Mouse (Mus musculus) adrenal gland, postnatal 10 days (tissue): ENCODE measurements around the gene Zmynd19. TPM values are rescaled to one million over a fixed set of nuclear protein-coding genes. Genes with fewer than 3 reads are reported as not detected.

Experiments used
- DNase-seq: peaks from one replicate; pipeline ENCODE4 v3.0.0; 2021; ENCODE audit warnings: mixed read lengths
- long read RNA-seq, 2 experiments: library from polyadenylated mRNA; stranded (forward); transcript quantifications; one replicate each; pipeline ENCODE4 v2.0.0; 2021
- total RNA-seq, 2 experiments: library from RNA; stranded (reverse); gene quantifications; 2 replicates each; pipeline ENCODE4 v1.2.3; 2021

The Zmynd19 gene
- 10 to 100 TPM; 24.6 to 28.0 TPM for total RNA-seq
- long read RNA-seq, experiment 1, transcript Zmynd19-201 (6 exons, 3,903 nt) = major isoform, 23 of 27 reads
- long read RNA-seq, experiment 1, partial matches to known transcripts = 4 of 27 reads
- long read RNA-seq, experiment 1, other reads (novel, unspliced or antisense) = 0 of 27 reads
- long read RNA-seq, experiment 2, transcript Zmynd19-201 (6 exons, 3,903 nt) = major isoform, 5 of 12 reads
- long read RNA-seq, experiment 2, partial matches to known transcripts = 2 of 12 reads
- long read RNA-seq, experiment 2, other reads (novel, unspliced or antisense) = 5 of 12 reads

GRCm38 (mm10) chr2:24949421-24950188 is at the start of gene Zmynd19:
Gene Zmynd19, plus strand, starts transcription at chr2:24949792.
- DNase-seq = peak; percentile 100

- DNase-seq = no peak
These were observed 48.5 kb upstream of the Zmynd19 start for GRCm38 (mm10) chr2:24901055-24901454.

DNA sequence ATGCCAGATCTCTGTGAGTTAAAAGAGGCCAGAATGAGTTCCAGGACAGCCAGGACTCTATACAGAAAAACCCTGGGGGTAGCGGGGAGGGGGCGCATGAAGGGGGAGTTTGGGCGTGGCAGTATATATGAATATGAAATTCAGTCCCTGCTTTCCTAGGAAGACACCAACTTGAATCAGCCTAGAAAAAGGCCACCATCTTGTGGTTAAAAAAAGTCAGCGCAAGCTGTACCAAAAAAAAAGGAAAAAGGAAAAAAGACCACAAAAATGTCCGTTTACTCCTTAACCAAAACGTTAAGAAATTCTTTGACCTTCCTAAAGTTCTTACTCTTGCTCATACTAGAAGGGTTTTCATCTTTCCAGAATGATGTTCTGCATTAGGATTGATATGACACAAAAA is 46.6 kb upstream of the Zmynd19 start:
- DNase-seq = no peak

DNA sequence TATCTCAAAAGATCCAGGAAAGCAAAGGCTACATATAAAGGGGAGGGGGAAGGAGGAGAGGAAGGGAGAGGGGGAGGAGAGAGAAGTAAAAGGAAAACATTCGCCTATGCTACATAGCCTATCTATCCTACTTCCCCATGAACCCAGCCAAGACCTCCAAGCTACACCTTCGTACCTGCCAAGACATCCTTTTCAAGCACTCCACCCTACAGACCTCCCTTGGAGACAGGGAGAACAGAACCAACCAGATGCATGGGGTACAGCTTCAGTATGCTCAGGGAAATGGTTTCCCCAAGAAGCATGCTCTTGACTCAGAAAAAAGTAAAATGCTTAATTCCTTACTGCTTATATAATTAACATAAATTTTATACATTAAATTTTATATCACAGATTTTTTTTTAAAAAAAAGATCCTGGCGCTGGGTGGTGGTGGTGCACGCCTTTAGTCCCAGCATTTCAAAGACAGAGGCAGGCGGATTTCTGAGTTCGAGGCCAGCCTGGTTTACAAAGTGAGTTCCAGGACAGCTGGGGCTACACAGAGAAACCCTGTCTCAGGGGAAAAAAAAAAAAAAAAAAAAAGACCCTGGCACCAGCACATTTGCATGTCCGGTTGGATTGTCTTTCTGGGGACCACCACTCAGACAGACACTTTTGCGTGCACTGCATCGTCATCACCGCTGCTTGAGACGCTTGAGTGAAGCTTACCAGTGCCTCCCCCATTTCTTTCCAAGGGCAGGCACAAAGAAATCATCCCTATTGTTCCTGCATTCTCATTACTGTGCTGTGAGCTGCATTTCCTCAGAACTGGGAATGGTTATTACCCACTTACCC is 44.6 kb upstream of the Zmynd19 start:
- DNase-seq = no peak

DNA sequence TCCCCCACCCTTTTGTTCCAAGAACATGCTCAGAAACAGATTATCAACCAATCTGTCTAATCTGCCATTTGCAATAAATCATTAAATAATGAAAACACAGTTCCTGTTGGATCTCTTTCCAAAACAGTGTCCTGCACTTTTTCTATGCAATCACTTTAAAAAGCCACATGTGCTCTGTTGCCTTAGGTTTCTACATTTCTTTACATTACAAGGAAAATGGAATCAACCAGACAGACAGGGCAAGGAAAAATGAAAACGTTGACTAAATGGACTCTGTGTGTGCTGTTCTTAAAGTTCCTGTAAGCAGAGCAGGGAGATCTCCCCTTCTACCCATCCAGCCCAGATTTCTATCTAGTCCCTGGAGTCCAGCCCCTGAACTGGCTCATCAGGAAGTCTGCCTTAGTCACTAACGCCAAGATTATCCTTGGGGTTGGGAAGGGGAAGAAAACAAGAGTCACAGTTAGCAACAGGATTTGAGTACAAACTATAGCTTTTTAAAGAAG is 43.9 kb upstream of the Zmynd19 start:
- no peak for DNase-seq

DNA sequence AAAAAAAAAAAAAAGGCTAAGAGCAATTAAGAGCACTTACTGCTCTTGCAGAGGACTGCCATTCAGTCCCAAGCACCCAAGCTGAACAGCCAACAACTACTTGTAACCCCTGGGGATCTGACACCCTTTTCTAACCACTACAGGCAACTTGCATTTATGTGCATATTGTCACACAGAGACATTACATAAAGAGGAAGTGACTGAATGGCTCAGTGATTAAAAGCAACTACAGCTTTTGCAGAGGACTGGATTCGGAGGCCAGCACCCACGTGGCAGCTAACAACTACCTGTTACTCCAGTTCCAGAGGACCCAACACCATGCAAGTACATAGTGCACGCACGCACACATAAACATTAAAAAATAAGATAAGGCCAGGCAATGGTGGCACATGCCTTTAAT is 39.1 kb upstream of the Zmynd19 start:
- no peak for DNase-seq

DNA sequence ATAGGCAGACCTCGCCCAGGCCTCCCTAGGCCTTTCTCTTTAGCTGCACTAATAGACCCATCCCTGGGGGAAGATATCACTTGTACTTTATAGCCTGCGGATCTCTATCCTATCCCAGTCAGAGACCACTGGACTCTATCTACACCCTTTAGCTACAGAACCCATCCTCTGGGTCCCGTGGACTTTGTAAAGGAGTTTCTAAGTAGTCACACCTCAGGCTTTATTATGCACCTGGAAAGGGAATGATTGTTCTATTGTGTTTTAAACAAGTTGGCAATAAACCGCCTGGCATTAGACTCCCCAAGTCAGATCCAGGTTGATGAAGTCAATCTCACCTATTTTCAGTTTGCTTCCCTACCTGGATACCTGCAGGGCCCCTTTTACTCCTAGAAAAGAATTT is 37.4 kb upstream of the Zmynd19 start:
- no peak for DNase-seq

- DNase-seq = no peak
These were observed 37.0 kb upstream of the Zmynd19 start for GRCm38 (mm10) chr2:24912589-24912988.

DNA sequence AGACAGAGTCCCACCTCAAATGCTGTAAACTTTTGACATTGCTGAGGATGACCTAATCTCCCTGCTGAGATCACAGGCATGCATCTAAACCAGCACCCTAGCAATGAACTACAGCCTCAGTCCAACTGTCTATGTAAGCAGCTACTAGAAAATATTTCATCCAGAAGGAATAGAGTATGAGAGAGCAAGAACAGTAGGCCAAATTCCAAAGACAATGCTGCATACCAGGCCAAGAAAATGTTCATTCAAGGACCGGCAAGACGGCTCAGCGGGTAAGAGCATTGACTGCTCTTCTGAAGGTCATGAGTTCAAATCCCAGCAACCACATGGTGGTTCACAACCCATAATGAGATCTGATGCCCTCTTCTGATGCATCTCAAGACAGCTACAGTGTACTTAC is 34.8 kb upstream of the Zmynd19 start:
- no peak for DNase-seq

- DNase-seq = peak; percentile 97
These were observed 30.4 kb upstream of the Zmynd19 start, which contains the start of gene Ehmt1 for GRCm38 (mm10) chr2:24918930-24919838. Gene Ehmt1, minus strand, starts transcription at chr2:24919614.

DNA sequence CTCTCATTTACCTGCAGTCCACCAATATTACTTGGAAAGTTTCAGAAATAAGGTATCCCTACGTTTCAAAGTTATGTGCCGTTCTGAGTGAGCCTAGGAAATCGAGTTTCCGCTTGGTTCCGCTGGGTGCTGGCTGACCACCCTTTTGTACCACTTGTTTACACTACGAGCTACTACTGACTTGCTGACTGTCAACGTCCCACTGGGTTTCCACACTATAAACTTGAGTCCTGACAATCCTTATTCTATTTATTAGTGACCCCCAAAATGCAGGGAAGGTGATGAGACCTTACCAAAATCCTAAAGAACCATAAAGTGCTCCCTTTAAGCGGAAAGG is 29.8 kb upstream of the Zmynd19 start:
- DNase-seq = no peak

DNA sequence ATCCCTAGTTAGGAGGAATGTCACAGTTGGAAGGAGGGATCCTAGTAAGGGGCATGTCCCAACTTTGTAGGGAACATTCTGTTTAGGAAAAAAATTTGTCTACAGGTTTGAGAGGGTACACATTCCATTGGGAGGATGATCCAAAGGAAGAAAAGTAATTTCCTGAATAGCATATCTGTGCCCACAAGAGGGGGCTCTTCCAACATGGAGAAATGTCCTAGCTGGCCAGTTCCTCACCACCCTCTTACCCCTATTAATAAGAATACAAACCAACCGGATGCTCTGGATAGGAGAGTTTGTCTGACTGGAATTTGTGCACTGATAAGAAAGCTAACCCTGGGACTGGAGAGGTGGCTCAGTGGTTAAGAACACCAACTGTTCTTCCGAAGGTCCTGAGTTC is 26.0 kb upstream of the Zmynd19 start:
- DNase-seq = peak; percentile 33

DNA sequence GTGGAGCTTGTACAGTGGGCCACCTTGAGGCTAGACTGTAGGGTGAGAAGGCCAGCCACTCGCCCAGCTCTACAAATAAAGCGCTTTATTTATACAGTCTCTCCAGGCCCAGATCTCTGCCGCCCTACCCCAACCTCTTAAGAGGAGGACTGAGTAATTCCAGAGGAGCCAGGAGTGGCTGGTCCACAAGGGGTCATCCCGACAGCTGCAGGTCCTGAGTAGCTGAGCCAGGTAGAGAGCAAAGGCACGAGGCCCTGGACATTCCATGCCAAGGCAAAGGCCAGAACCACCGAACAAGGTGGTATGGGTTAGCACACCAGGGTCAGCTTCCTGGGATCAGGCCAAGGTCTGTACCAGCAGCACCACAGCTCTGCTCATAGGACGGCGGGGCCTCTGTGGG is 24.3 kb upstream of the Zmynd19 start:
- DNase-seq = no peak

DNA sequence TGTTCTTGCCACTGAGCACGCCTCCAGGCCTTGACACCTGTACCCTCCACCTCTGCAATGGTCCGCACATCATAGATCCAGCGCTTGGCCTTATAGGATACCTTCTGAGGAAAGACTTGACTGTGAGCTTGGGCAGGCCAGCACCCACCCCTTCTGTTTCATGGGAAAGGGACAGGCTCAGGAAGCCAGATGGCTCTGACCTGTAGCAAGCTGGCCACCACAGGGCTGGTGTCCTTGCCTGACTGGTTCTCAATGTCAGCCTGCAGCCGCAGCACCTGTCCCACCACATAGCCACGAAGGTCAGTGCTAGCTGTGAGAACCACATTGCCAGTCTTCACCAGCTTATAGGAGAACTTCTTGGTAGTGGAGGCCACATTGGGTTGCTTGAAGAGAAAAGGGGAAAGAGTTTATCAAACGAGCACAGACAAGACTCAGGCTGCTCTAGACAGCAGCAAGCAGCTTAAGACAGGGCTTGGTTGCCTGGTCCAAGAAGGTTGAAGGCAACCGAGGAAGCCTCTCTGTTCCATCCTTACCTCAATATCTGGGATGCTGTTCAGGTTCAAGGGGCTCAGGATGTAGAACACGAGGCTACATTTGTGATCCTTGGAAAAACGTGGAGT is 23.1 kb upstream of the Zmynd19 start:
- DNase-seq = no peak

DNA sequence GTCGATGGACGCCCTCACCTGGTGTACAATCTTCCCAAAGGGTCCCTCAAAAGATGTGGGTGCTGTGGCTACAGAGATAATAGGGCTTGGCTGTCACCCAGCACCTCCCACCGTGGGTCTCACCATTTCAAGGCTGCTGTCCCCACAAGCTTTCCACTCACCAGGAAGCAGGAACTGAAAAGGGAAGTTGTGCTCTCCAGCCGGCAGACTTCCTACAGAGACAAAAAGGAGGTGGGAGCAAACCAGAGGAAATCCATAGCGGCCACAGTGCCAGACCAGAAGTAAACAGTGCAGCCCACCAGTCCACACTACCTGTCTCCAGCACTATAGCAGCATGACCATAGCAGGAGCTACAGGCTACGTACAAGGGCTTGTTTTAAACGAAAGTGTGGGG is 22.6 kb upstream of the Zmynd19 start:
- DNase-seq = no peak

DNA sequence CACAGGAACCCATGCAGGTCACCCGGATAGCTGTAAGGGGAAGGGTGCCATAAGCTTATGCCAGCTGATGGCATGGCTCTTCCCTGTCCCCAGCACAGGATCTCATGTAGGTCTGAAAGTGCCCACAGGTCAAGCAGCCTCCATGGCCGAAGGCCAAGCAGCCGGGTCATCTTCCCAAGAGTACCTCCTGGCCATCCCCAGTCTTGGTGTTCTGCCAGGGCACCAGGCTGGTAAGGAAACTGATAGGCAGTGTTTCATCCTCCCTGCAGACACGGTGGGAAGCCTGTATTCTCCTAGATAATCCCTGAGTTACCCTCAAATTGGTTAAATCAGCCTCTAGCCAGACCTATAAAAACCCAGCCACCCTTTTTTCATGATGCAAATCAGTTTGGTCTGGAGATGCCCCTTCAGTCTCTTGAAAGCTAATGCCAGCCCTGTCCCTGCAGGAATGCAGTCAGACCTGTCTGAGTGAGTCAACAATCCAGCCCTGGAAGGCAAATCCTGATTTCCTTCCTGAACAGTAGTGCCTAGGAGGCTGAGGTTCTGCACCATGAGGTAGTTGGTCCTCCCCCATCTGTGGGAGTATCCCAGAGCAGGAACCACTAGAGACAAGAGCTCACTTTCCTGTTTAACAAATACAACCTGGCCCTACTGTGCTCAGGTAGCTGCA is 21.6 kb upstream of the Zmynd19 start:
- DNase-seq = peak; percentile 44

GRCm38 (mm10) chr2:24929119-24929518 is 20.5 kb upstream of the Zmynd19 start:
- no peak for DNase-seq

GRCm38 (mm10) chr2:24929593-24929992 is 20.0 kb upstream of the Zmynd19 start:
- DNase-seq = no peak

DNA sequence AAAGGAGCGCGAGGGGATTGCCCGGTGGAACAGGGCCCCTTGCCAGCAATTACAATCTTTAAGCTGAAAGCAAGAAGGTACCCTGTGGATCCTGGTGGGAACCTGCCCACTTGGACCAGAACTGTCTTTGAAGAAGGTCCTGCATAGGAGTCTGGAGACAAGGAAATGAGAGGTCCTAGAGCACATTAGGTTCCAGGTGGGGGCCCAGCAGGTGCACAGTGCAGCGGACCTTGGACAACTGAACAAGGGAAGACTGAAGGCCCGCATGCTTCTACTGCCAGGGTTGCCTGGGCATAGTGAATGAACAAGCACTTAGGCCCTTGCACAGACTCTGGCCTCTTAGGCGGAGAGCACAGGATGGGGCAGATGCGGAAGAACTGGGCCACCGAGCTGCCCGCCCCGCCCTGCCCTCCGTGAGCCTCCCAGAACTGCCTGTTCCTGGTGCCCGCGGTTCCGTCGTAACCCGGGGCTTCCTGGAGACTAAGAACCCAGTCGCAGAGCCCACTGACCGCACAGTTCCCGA is 15.1 kb upstream of the Zmynd19 start:
- no peak for DNase-seq

DNA sequence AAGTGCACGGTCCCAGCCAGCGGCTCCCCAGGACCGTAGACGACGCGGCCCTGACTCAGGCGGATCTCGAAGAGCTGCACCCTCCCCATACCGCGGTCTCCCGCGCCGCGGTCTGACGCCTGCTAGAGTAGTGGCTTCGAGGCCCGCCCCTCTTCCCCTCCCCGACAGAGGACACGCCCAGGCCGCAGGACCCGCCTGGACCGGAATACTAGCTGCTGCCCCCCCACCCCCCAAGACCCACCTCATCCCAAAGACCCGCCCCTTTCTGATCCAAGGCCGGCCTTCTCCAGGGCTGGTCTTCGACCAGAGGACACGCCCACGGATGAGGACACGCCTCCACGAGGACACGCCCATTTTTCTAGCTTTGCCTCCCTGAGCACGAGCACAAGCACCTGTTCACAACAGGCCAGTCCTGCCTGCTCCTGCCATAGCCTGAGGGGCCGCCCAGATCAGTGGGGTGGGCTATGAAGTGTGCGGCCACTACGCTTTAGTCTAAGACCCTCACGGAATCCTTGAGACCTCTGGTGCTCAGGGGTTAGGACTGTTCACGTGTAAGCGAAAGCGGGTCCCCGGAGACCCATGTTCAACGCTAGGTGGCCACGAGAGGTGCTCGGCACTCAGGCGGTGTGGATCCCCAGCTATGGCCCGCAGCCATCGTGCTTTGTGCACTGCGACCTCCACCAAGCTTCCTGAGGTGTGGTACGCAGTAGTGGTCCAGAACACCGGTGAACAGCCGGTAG is 14.4 kb upstream of the Zmynd19 start, which contains the start of gene Arrdc1:
Gene Arrdc1 (minus strand): TSS at position 196 of the 740 bp plus-strand sequence.
- peak; percentile 95 for DNase-seq
